Mouse (Mus musculus) retina, embryonic 14.5 days (tissue): ENCODE data around the gene Myocos.
"Not testable (repeated sequence)": the region's sequence is repeated elsewhere in the genome, so short reads cannot be mapped to it uniquely, and the experiment has no call there.

Experiments used
- DNase-seq: peaks from one replicate; pipeline ENCODE4 v3.0.0-alpha.2; 2015; ENCODE audit warnings: low spot score

Gene Myocos

DNA sequence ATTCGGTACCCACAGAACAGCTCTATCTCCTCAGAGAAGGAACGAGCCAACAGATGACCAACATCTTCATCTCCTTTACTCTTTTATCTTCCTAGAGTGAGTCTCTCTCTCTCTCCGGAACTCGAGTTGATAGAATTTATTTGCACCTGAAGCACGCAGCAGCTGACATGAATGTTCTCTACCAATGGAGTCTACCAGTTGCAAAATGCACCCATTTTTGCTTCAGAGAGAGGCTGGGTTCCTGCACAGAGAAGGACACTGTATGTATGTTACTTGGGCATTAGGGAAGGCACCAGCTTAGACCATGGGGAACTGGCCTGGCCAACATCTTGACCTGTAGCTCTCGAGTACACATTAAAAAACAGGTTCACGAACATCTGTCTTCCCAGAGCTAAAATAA lies at the start of gene Myocos:
Myocos (minus strand) TSS at position 101 of the 400 bp plus-strand sequence.
- DNase-seq, result no peak

DNA sequence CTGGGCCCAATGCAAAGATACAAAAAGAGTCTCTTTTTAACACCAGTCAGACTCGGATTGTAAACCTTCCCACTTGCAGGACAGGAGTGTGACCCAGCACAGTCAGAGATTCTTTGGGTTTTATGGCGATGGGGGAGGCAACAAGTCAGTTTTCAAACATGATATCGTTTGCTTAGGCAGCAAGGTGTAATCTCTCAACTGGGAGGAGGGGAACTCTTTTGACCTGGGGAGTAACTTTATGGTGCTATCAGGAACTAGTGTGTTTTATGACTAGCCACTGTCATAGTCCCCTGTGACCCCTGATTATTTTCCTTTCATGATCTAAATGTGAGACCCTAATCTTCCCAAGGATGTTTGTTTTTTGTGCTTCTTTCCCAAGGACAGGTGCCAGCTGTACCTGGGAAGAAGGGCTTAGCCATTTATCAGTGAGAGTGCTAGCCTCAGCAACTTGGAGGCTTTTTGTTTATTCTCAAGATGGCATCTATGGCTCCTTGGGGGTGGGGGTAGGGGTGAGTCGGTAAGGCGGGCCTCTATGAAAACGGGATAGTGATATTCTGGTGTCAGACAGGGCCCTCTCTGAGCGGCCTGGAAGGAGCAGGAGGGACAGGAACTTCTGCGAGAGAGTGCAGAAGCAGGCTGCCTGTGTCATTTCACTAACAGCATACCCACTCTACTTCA lies 42.5 kb upstream of the Myocos start:
- DNase-seq, result no peak

DNA sequence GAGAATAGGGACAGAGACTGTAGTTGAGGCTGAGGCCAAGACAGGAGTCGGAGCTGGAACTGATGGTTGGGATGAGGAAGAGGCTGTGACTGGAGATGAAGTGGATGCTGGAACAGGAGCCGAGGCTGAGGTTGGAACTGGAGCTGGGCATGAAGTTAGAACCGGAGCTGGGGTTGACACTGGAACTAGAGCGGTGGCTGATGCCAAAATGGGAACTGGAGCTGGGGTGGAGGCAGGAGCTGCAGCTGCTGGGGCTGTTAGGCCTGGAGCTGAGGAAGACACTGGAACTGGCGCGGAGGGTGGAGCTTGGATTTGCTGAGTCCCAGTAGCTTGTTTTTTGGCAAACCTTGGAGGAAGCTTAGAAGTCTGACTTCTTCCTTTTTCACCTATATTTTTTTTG lies 39.8 kb upstream of the Myocos start:
- DNase-seq, result no peak

DNA sequence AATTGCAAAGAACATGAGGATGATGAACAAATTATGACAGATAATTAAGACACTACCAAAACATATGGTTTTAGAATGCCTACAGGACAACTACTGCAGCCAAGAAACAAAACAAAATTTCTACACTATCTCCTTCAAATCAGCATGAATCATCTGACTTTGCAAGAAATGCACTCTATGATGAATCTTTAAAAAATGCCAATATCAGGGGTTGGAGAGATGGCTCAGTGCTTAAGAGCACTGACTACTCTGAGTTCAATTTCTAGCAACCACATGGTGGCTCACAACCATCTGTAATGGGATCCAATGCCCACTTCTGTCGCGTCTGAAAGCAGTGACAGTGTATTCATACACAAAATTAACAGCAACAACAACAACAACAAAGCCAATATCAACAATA lies 35.7 kb upstream of the Myocos start:
- DNase-seq, result no peak

DNA sequence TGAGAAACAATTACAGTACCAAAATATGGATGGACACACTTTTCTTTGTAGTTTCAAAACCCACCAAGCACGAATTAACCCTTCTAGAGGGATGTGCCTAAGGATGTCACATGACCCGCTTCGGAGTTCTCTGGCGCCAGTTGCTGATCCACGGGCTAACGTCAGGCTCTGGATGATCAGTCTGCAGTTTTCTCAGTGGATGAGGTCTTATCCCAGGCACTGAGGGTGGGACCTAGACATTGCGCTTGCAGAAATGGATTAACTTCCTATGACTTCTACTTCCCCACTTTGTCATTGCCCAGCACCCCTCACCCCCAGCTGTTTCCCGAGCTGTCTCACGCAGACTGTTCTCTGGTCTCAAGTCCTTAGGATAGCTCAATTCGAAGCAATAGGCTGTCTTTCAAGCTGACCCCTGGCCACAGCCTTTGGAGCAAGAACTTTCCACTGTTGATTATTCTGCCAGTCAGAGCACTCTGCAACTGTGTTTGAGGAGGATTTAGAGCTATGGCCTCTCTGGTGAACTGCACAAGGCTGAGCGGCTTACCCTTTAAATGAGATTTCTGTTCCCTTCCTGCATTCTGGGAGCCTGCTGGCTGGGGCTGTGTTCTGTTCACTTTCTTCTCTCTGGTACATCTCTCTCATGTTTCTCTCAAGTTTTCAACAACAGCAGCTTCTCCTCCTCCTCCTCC lies 7.6 kb upstream of the Myocos start:
- peak; percentile 63 for DNase-seq

DNA sequence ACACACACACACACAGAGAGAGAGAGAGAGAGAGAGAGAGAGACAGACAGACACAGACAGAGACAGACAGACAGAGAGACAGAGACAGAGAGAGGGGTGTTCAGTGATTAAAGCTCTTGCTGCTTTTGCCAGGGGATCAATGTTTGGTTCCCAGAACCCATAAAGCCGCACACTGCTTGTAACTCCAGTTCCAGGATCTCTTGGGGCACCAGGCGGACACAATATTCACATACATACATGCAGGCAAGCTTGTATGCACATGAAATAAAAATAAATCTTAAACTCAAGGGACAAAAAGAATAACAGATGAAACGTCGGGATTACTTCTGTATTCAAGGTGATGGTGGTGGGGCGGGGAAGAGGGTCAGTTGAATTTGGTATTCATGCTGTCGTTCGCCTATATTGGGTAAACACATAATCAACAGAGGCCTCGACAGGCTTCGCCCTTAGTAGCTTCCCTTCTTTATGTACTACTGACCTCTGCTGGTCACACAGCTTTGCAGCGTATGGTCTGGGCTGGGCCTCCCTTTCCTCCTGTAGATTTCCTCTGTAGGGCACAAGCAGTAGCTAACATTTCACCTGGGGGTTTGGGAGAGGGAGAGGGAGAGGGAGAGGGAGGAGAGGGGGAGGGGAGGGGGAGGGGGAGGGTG lies 6.9 kb upstream of the Myocos start:
- DNase-seq, result peak; percentile 91

DNA sequence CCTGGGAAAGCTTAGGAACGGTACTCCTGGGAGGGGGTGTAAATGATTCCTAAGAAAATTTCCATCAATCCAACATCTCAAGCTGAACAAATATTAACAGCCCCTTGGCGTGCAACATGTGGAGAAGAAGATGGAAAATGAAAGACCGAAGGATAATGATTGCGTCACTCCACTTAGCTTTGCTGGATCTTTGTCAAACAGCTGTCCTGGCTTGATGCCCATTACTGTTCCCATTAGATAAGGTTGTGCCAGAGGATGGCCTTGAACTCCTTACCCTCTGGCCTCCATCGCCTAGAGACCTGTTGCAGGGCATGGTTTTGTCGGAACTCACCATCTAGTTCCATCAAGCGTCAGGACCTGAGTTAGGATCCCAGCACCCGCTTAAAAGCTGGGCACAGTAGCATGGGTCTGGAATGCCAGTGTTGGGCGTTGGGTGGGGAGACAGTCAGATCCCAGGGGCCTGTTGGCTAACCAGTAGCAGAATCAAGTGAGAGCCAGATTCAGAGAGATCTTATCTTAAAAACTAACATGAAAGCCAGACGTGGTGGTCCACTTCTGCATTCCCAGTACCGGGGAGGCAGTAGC lies 2.3 kb upstream of the Myocos start:
- DNase-seq, result no peak

DNA sequence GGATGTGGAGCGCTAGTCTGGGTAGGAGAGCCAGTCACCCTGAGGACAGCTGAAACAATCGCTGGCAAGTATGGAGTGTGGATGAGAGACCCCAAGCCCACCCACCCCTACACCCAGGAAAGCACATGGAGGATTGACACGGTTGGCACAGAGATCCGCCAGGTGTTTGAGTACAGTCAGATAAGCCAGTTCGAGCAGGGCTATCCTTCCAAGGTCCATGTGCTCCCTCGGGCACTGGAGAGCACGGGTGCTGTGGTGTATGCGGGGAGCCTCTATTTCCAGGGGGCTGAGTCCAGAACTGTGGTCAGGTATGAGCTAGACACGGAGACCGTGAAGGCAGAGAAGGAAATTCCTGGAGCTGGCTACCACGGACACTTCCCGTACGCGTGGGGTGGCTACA lies 9.6 kb downstream of the Myocos start:
- no peak for DNase-seq

DNA sequence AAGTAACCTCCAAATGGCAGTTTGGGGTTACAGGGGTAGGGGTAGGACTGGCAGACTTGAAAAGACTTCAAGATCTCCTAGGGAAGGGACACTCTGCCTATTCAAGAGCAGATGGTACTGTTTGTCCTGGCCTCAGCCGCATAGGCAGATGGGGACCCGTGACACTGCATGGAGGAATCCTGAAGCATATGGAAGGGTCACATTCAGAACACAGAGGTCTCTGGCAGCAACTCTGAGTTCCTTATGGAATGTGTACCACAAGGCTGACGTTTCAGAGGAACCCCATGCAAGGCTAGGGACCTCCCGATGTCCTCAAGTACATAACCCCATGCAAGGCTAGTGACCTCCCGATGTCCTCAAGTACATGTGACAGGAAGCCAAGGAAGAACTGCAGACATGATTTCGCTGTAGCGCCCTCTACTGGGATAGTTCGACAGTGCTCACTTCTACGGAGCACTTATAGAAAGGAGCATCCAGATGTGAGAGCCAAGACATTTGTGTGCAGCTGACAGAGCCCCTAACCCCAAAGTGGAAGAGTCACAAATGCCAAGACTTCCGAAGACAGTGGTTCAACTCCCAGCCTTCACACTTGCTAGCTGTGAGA lies 11.8 kb downstream of the Myocos start:
- no peak for DNase-seq

DNA sequence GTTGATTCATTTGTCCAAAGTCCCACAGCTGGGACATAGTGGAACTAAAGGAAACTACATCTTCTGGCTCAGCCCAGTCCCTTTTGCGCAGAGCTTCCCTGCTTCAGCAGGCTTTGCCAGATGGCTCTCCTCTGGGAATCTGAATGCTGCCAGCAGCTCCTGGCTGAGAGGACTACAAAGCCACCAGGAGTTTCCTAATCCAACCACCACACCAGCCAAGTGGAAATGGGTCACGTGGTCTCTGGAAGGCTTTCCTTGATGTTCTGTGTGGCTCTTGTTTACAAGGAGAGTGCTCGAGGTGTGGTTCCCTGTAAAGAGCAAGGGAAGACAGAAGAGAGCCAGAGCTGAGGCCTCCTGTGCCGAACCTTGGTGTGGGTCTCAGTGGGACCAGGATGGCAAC lies 14.3 kb downstream of the Myocos start:
- DNase-seq, result peak; percentile 16

DNA sequence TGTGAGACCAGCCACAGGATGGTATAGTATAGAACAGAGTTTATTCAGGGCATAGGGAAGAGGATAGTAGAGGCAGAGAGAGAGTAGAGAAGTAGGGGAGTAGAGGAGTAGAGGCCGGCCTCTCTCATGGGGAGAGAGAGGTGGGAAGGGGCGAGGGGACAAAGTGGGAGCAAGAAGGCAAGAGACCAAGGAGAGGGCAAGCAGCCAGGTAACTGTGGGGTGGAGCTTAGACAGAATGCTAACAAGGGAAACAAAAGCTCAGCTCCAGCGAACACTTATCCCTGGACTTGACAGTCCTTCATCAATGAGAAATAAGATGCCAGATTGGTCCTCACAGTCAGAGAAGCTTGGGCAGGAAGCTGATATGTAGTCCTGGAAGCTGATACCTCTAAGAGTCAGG lies 15.4 kb downstream of the Myocos start:
- no peak for DNase-seq

DNA sequence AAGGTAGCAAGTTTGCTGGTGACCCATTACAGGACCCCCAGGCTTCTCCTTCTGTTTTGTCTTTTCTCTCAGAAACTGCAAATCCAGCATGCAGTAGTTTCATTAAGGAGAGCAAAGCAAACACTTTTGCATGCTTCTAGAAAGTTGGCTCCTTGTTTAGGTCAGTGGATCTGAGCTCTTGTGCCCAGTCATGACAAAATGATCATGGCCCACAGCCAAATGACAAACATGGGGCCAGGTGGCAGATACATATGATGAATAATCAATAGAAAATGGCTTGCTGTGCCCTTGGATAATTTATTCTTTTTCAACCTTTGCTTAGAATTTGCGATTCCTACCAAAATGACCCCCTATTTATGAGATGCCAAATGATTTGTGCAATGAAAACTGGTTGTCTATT lies 18.2 kb downstream of the Myocos start:
- DNase-seq, result no peak

DNA sequence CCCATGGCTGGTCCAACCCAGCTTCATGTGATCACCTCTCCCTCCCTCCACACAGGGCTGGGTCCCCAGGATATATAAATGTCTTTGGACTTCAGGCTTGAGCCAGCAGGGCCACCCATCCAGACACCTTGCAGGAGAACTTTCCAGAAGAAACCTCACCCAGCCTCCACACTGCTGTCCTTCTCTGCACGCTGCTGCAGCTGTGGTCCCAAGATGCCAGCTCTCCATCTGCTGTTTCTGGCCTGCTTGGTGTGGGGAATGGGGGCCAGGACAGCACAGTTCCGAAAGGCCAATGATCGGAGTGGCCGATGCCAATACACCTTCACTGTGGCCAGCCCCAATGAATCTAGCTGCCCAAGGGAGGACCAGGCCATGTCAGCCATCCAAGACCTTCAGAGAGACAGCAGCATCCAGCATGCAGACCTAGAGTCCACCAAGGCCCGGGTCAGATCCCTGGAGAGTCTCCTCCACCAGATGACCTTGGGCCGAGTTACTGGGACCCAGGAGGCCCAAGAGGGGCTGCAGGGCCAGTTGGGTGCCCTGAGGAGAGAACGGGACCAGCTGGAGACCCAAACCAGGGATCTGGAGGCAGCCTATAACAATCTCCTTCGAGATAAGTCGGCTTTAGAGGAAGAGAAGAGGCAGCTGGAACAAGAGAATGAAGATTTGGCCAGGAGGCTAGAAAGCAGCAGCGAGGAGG lies 18.8 kb downstream of the Myocos start, which contains the start of gene Myoc:
Myoc (plus strand) TSS at position 105 of the 700 bp plus-strand sequence.
- no peak for DNase-seq

DNA sequence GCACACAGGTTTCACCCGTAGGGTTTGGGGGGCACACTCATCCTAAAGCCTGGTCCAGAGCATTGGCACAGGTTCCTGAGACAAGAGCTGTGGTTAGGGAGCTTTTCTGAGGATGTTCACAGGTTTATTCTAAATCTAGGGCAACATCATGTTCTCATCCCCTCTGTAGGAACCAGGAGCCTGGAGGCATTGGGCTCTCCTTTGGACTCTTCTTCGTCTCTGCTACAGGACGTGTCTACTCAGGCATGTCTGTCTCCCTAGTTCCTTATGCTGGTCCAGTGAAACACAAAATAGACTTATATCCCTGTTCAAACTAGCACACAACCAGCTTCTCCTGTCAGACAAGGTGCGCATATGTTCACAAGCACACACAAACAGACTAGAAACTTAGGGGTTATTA lies 19.5 kb downstream of the Myocos start:
- DNase-seq, result no peak

DNA sequence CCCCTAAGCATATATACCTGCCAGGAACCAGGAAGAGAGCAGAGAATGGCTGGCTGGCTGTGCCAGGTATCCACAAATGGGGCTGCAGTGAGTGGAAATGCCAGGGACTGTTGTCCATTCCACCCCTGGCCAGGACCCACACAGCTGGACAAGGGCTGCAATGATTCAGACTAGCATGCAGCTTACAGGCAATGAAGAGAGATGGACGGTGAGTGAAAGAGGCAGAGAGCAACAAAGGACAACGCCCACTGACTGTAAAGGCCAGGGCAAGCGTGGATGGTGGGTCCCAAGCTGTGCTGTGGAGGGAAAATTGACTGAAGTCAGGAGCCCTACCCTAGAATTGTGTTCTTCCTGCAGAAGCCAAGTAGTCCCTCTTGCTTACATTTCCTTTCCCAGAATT lies 21.5 kb downstream of the Myocos start:
- no peak for DNase-seq

DNA sequence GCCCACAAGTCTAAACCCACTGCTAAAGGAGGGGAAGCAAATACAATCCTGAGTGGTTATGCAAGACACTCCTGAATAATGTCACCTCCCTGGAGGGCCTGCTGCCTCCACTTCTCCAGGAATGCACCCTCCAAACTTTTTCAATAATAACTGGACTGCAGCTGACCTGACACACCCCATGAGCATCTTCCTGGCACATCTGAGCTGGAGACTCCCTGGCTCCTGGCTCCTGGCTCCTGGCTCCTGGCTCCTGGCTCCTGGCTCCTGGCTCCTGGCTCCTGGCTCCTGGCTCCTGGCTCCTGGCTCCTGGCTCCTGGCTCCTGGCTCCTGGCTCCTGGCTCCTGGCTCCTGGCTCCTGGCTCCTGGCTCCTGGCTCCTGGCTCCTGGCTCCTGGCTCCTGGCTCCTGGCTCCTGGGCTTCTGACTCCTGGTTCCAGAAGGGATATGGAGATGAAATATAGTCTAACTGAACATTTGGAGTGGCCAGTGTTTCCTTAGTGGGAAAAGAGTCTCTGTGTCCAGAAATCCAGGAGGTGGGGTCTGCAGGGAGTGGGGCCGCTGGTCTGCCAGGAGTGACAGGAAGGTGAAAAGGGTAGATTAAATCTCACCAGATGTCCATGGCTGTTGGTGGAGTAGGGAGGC lies 22.6 kb downstream of the Myocos start:
- not testable (repeated sequence) for DNase-seq

DNA sequence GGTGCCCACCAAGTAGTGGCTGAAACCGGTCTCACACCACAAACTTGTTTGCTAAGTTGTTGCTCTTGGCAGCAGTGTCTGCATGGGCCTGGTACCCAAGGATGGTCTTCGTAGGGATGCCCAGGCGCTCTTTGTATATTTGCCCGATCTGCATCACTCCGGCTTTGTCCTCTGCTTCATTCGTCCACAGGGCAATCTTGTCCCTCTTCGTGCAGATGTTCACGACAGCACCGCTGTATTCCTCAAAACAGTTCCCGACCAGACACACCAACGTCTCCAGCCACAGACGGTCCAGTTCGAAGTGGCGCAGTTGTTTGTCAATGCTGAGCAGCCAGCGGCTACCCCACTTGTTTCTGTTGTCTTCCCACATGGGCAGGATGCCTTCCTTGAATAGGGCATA lies 29.7 kb downstream of the Myocos start:
- not testable (repeated sequence) for DNase-seq

DNA sequence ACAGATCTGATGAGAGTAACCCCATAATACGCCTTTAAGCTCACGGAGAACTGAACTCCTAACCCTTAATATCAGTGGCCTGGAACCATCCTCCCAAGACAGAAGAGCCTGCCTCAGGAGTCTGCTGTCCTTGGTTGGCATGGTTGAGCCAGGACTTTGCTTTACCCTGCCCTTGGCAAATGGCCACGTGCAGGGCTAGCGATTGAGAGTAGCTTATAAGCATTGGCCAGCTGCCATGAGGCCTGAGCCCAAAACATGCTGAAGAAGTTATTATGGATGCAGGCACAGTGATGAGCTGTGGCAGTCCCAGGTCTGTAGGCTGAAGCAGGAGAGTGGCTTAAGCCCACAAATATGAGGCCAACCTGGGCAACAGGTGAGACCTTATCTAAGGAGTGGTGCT lies 30.2 kb downstream of the Myocos start:
- DNase-seq, result not testable (repeated sequence)

DNA sequence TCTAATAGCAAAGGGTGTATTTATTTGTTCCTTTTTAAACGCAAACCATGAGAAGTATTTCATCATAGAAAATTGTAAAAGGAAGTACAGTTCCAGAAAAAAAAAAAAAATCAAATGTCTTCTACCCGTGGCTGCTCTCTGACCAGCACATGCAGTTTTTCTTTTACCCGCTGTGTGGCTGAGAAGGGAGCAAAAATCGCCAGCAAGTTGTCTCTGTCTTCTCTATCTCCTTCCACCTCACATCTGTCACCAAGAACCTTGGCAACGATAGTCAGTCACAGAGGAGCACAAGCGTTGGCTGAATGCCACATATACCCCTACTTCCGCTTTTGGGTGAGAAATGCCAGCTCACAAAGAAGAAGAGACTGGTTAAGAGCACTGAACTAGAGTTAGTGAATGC lies 32.8 kb downstream of the Myocos start:
- no peak for DNase-seq

DNA sequence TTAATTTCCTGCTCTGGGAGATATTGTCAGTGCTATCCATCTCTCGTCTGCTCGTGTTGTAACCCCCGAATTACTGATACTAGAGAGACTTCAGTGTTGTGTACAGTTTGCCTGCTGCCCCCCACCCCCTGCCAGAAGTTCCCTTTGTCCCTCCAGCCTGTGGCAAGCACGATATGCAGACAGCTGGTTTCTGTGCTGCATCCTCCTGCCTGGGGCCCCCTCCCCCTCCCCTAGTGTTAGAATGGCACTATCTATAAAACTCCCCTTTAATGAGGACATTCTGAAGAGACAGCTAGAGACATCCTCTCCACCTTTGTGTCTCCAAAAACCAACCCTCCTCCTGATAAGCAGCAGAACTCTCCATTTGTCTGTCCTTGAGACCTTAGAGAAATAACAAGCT lies 34.1 kb downstream of the Myocos start:
- peak; percentile 11 for DNase-seq

DNA sequence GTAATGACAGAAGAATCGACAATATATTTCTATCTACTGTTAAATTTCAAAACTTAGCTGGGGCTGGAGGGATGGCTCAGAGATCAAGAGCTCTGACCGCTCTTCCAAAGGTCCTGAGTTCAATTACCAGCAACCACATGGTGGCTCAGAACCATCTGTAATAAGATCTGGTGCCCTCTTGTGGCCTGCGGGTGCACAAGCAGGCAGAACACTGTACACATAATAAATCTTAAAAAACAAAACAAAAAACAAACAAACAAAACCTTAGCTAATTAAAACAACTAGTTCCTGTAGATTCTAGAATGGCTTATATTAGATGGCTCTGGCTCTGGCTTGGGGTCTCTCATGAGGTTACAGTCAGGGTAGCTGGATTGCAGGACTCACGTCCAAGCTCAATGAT lies 37.5 kb downstream of the Myocos start:
- DNase-seq, result peak; percentile 21
